Mouse (Mus musculus) midbrain, postnatal 0 days (tissue): ENCODE data around the gene Polr1d. TPM values are rescaled to one million over a fixed set of nuclear protein-coding genes. Genes with fewer than 3 reads are reported as not detected.

Experiments used
- ATAC-seq: fragments of 200-750 bp; cut with Nextera tagmentation; 2 replicates; pipeline ENCODE4 v1.8.0; 2017; ENCODE audit warnings: moderate number of reproducible peaks, mild to moderate bottlenecking, moderate TSS enrichment, moderate library complexity; ENCODE audit not compliant: low FRiP score
- DNase-seq: peaks from one replicate; pipeline ENCODE4 v3.0.0-alpha.2; 2015; ENCODE audit warnings: low spot score
- H3K27ac ChIP-seq: fragments of 300-500 bp; sonication (generic); 2 replicates; pipeline ENCODE4 v1.5.1; 2014; ENCODE audit warnings: low read depth, mild to moderate bottlenecking, low read length, mixed read lengths
- H3K27me3 ChIP-seq: fragments of 300-500 bp; sonication (generic); 2 replicates; pipeline ENCODE4 v1.6.1; 2014; ENCODE audit warnings: low read length, control low read depth, mixed read lengths; ENCODE audit not compliant: insufficient read depth
- H3K36me3 ChIP-seq: fragments of 300-500 bp; sonication (generic); 2 replicates; pipeline ENCODE4 v1.6.1; 2014; ENCODE audit warnings: low read length, control low read depth, mixed read lengths; ENCODE audit not compliant: insufficient read depth
- H3K4me1 ChIP-seq: fragments of 300-500 bp; sonication (generic); 2 replicates; pipeline ENCODE4 v1.6.1; 2014; ENCODE audit warnings: mild to moderate bottlenecking, control low read depth, antibody characterized with exemption, low read length, mixed read lengths; ENCODE audit not compliant: insufficient read depth
- H3K4me2 ChIP-seq: fragments of 300-500 bp; sonication (generic); 2 replicates; pipeline ENCODE4 v1.6.1; 2014; ENCODE audit warnings: low read depth, mild to moderate bottlenecking, low read length, mixed read lengths; ENCODE audit not compliant: poor library complexity, severe bottlenecking
- H3K4me3 ChIP-seq: fragments of 300-500 bp; sonication (generic); 2 replicates; pipeline ENCODE4 v1.5.1; 2014; ENCODE audit warnings: low read depth, mild to moderate bottlenecking, low read length, moderate library complexity
- H3K9ac ChIP-seq: fragments of 300-500 bp; sonication (generic); replicated peaks from 2 replicates; pipeline ENCODE4 v1.6.1; 2014; ENCODE audit warnings: mild to moderate bottlenecking, low read length, moderate library complexity, mixed read lengths; ENCODE audit not compliant: poor library complexity, severe bottlenecking
- H3K9me3 ChIP-seq: fragments of 300-500 bp; sonication (generic); 2 replicates; pipeline ENCODE4 v1.6.1; 2016; ENCODE audit warnings: low read length, control low read depth
- CTCF ChIP-seq: IDR thresholded peaks from 2 replicates; pipeline ENCODE4 v1.5.1; 2016; ENCODE audit warnings: antibody characterized with exemption, mild to moderate bottlenecking
- WGBS: fragments of 180-500 bp; shearing (Covaris S2); extraction: QIAGEN DNeasy Blood & Tissue Kit; methylation state at CpG from one replicate; pipeline ENCODE4 v1.1.7; 2014; 5-methylcytosine and 5-hydroxymethylcytosine counted together
- polyA plus RNA-seq: library from polyadenylated mRNA; unstranded; fragments of >200 nt; fragmentation: Nextera tagmentation; extraction: Ambion mirVana; gene quantifications from 2 replicates; pipeline ENCODE4 v1.2.1, GENCODE M21; 2015
- total RNA-seq: library from RNA; depleted of rRNA; stranded (reverse); fragments of >200 nt; gene quantifications from 2 replicates; pipeline ENCODE4 v1.2.3, GENCODE M21; 2014

Polr1d gene
- total and polyA plus RNA-seq, 2 experiments from 2014 or later = 60.1 to 89.4 TPM

DNA sequence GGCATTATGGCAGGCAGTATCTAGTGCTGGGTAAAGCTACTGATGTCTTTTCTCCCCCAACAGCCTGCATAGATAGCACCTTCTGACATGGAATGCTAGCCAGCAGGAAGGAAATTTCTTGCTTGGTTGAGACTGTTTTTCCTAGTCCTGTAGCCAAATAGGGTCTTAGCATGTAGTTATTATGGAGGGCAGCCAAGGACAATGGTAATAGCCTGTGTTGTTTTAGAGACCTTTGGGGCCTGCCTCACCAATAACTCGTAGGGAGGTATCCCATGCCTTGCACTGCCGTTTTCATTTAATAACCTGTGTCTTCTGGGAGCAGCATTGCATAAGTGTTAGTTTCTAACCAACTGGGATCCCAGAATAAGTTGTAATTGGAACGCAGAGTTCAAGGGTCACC is 13.0 kb downstream of the Polr1d start:
- no peak for TF ChIP-seq CTCF
- Histone ChIP-seq H3K27ac (no peak overlapping the region), H3K4me3 (no peak overlapping the region), H3K36me3 (no peaks in the 10 kb centered on the region), H3K9me3 (no peaks in the 10 kb centered on the region), H3K4me1 (no peaks in the 10 kb centered on the region), H3K27me3 (no peaks in the 10 kb centered on the region), H3K4me2 (no peak overlapping the region), H3K9ac (no peak overlapping the region)
- 80% methylated on average over 3 of the region's 3 CpGs for WGBS
- ATAC-seq (no peak), DNase-seq (no peak)

DNA sequence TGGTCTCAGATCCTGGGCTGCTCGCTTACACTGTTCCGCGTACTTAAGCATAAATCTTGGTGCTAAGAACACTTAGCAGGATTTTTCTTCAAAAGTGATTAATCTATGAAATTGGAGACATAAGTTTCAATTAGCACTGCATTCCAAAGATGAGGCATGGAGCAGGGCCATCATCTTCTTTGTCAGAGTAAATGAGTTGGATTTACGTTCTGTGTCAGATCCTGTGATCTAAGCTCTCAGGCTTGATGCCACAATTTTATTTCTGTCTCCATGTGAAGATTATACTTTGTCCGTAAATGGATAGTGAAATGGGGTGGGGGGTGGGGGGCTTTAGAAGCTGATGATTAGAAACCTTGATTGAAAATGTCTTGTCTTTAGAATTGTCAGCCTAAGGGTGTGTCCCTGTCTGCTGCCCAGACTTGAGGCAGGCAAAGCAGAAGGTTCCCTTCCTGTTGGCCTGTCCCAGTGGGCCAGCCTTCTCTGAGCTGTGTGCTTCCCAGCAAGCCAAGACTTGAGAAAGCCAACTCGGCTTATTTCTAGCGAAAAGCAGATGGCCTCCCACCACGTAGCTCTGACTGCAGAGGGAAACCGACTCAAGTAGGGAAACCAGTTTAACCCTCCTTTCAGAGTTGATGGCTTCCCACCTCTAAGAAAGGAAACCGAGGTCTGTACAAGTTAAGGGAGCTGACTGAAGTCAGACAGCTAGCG is 13.6 kb downstream of the Polr1d start:
- no peak overlapping the region for H3K9ac ChIP-seq
- no peak overlapping the region for H3K4me3 ChIP-seq
- WGBS = 85% methylated on average over 11 of the region's 11 CpGs
- no peak overlapping the region for H3K4me2 ChIP-seq
- ATAC-seq (no peak), DNase-seq (peak; percentile 63)
- no peak overlapping the region for H3K27ac ChIP-seq
- no peaks in the 10 kb centered on the region for H3K27me3 ChIP-seq
- H3K9me3 ChIP-seq = no peaks in the 10 kb centered on the region
- no peak for TF ChIP-seq CTCF
- H3K4me1 ChIP-seq = no peaks in the 10 kb centered on the region
- no peaks in the 10 kb centered on the region for H3K36me3 ChIP-seq

DNA sequence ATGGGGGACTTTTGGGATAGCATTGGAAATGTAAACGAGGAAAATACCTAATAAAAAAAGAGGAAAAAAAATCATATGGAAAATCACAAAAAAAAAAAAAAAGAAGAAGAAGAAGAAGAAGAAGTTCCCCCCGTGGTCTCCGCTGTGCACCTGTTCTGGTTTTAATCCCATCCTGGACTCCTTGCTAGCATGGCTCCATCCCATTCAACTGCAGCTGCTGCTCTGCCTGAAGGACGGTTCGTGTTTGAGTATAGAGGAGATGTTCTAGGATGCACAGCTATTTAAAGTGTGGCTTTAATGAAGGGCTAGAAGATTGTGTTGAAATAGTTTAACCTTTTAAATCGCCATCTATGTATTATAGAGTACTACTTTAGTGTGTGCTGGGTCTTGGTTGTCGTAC is 15.6 kb downstream of the Polr1d start:
- Histone ChIP-seq H3K36me3 (no peaks in the 10 kb centered on the region), H3K27ac (no peak overlapping the region), H3K4me1 (no peaks in the 10 kb centered on the region), H3K9ac (no peak overlapping the region), H3K27me3 (no peaks in the 10 kb centered on the region), H3K9me3 (no peaks in the 10 kb centered on the region), H3K4me2 (no peak overlapping the region), H3K4me3 (no peak overlapping the region)
- DNase-seq (no peak), ATAC-seq (no peak)
- WGBS = 93% methylated on average over 7 of the region's 7 CpGs
- no peak for TF ChIP-seq CTCF

DNA sequence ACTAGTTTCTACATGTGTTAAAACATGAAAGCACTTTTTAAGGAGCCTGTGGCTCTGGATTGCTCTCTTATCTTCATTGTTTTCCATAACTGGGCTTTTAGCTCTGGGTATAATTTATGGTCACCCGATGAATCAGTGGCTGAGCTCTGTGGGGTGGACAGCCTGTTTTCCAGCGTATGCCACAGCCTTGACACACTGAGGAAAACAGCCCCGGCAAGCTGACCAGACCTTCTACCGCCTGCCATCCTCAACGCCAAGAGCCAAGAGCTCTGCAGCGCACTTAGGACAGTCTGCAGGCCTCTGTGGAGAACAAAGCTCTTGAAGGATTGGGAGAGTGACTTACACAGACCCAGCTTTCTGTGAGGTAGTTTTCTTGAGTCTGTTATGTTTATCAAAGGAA is 17.4 kb downstream of the Polr1d start:
- WGBS = 92% methylated on average over 6 of the region's 6 CpGs
- TF ChIP-seq CTCF = no peak
- Histone ChIP-seq H3K4me1 (no peaks in the 10 kb centered on the region), H3K27ac (no peak overlapping the region), H3K27me3 (no peaks in the 10 kb centered on the region), H3K36me3 (no peaks in the 10 kb centered on the region), H3K4me2 (no peak overlapping the region), H3K9me3 (no peaks in the 10 kb centered on the region), H3K4me3 (no peak overlapping the region), H3K9ac (no peak overlapping the region)
- no peak for ATAC-seq
- no peak for DNase-seq

DNA sequence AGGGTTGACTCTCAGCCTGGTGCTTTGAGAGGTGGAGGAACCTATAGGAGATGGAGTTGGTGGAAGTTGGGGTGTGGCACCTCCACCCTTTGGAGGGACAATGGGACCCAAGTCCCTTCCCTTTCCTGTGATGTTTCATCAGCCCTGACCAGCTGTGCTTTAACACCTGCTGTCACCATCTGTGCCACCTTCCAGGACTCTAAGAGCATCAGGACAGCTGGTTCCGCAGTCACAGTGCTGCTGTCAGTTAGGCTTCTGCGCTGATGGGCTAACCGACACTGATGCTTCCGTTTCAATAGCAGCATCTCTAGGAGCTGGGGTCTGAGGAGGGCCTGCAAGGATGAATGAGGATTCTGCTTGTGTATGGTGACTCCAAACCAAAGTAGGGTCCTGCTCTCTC is 19.7 kb downstream of the Polr1d start:
- no peak for DNase-seq

DNA sequence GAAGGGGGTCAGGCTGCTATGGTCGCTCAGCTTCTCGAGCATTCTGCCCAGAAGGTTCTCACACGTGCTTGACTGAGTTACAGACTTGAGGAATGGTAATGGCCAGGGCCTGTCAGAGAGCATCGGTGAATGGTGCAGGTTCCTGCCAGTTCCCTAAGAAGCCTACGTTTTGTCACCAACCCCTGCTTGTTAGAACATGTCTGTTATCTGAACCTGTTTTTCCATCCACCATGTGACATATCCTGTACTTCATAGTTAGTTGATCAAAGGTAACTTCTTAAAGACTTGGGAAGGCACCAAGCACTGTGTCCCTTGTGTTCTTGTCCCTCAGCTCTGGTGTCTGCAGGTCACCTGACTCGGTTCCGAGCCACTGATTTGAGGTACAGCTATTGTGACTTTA is 21.8 kb downstream of the Polr1d start:
- no peak for DNase-seq
- H3K4me3 ChIP-seq = no peak overlapping the region

More for the DNA sequence above, 19.7 kb downstream of the Polr1d start:
- no peak overlapping the region for H3K4me2 ChIP-seq
- no peak overlapping the region for H3K4me3 ChIP-seq
- H3K27ac ChIP-seq = no peak overlapping the region
- H3K9ac ChIP-seq = no peak overlapping the region
- no peak for TF ChIP-seq CTCF
- H3K27me3 ChIP-seq = no peaks in the 10 kb centered on the region
- no peaks in the 10 kb centered on the region for H3K9me3 ChIP-seq
- ATAC-seq = no peak
- no peaks in the 10 kb centered on the region for H3K36me3 ChIP-seq
- WGBS = 96% methylated on average over 4 of the region's 4 CpGs
- H3K4me1 ChIP-seq = no peaks in the 10 kb centered on the region

More for the DNA sequence above, 21.8 kb downstream of the Polr1d start:
- Histone ChIP-seq H3K4me1 (no peaks in the 10 kb centered on the region), H3K9ac (no peak overlapping the region), H3K27me3 (no peaks in the 10 kb centered on the region), H3K4me2 (no peak overlapping the region), H3K27ac (no peak overlapping the region), H3K9me3 (no peaks in the 10 kb centered on the region), H3K36me3 (no peaks in the 10 kb centered on the region; the same call in 1 of the 2 replicates)
- 89% methylated on average over 7 of the region's 7 CpGs for WGBS
- no peak for TF ChIP-seq CTCF
- no peak for ATAC-seq
